Mouse (Mus musculus): ENCODE measurements around the gene D7Ertd443e. TPM values are rescaled to one million over a fixed set of nuclear protein-coding genes. Genes with fewer than 3 reads are reported as not detected.

Gene D7Ertd443e
- polyA plus RNA-seq, 3 experiments from 2014 or later: not detected

DNA sequence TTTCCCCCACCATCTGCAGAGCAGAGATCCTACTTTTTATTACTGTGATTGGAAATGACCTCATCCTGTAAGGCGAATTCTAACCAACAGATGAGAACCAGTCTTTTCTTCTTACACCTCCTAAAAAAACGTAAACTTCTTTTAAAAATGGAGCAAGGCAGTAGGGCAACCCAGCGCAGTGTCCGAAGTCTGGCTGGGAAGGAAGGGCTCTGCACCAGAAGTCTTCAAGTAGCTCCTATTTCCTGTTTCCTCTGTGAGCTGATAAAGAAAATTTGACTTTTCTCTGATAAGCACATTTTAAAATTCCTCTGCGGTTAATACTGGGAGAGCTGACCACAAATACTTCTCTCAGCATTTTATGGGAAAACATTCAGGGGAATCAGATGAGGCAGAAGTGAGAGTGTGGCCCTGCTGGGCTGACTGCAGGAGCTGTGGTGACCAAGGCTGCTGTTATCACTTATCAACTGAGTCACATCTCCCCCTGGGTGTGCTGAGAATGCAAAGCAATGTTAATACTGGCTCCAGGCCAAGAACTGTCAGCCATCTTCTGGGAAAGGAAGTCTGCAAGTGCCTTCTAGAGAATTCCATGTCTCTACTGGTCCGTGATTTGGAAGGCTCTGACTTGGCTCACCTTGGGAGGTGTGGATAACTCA lies 97.8 kb downstream of the D7Ertd443e start:
- ATAC-seq: no peak

DNA sequence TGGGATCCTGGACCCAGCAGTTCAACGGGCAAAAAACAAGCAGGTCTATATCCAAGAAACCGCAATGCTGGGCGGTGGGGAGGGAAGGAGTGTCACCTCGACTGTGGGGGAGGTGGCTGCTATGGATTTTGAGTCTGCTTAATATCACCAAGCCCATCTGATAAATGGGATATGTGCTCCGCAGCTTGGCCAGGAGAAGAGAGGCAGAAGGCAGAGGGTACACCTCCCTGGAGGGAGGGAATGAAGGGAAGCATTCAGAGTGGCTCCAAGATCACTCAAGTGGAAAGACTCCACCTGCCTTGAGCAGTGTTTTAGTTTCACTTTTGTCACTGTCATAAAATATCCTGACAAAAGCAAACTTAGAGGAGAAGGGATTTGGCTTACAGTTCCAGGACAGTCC lies 112.5 kb downstream of the D7Ertd443e start:
- no peak for ATAC-seq

DNA sequence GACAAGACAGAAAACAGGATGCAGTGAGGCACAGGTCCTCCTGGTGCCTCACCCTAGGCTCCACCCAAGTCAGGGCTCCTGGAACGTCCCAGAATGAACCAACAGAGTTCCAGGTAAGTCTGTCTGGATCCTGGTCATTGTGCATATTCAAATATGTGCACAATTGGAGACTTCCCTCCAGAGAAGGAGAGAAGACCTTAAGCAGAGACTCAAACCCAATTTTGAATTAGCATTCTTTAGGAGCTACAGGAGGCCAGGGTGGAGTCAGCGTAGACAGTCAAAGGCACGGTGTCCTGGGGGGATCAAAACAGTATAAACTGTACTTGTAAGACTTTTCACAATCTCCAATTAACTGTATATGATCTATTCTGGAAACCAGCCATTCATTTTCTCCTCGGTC lies 113.0 kb downstream of the D7Ertd443e start:
- no peak for ATAC-seq

DNA sequence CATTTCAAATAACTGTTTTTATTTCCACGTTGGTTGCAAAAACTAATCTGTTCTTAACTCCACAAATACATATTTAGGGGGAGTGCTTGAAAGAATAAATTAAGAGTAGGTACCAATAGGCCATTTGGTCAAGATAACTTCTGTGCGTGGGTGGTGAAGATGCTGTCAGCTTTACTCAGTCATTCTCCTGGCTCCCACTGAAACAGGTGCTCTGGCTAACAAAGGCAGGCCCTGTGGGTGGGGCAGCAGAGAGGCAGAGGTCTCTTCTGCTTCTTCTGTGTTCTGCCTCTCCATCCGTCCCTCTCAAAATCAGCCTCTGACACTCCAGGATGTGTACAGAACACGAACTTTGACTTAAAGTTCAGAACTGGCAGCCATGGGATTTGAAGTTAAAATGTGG lies 119.7 kb downstream of the D7Ertd443e start:
- no peak for ATAC-seq

DNA sequence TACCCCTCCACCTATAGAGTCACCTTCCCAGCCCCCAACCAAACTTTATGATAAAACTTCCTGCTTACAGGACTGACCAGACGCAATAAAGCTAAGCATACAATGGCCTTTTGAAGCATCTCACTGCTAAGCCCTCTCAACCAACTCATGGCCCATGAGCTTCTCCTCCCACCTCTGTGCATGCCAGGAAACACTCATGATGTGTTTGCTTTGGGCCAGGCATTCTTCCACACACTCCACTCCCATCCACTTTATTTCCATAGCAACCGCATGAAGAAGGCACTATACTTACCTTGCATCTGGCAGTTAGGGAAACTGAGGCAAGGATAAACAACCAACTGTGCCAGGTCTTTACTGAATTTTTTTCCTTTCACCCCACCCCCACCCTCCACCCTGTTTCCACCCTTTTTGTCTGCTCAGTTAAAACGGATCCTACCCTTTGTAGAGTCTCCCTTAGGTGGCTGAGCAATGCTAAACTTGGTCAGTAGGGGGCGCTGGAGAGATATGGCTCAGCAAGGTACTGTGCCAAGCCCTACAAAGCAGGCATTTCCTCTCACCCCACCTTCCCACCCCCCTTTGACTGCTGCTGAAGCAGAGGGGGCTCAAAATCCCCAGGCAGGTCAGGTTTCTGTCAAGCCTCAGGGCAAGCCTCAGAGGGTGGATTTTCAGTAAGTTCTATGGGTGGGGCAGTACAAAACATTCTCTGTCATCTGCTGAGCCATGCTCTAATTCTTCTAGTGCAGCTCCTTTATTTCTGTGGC lies 122.1 kb downstream of the D7Ertd443e start:
- ATAC-seq: no peak

DNA sequence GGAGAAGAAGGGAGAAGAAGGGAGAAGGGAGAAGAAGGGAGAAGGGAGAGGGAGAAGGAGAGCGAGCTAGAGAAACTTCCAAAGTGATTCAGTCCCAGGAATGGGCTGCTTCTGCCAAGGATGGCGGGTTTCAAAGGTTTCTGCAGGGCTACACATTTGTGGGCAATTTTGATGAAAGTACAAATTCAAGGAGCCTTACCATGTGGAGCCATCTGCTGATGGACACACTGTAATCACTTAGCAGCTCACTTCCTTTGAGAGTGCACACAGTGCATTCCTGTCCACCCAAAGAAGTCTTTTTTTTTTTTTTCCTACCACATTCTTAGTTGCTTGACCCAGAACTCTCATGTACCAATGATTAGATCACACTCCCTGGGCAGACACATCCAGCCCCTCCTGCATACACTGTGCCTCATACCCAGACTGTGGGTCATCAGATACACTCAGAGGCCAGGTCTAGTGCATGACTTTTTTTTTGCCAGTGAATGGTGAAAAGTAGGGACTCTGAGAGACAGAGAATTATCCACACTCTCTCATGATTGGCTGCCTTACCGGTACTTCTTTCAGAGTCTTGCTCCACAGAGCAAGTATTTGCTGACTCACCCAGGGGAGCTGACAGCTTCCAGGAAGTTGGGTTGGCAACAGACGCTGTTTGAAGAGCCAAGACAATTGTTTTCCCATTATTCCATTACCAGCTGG lies 124.3 kb downstream of the D7Ertd443e start:
- ATAC-seq: no peak

DNA sequence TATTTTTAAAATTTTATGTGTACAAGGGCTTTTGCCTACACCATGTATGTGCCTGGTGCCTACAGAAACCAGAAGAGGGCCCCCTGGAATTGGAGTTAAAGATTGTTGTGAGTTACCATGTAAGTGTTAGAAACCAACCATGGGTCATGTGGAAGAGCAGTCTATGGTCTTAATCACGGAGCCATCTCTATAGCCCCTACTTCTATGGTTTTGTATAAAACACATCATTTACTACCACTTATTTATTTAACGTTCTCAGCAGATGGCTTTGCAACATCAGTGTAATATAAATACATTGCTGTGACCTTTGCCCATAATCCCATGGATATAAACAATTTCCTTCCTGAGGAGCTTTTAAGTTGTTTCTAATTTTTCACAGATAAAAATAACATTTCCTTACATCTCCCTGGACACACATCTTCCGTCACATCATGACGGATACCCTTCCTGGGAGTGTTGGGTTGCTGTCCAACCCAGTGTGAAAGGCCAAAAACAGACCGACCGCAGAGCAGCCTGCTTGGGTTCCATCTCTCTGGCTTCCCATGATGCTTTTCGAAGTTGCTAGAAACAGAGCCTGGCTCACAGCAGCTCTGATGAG lies 135.1 kb downstream of the D7Ertd443e start:
- ATAC-seq: no peak

DNA sequence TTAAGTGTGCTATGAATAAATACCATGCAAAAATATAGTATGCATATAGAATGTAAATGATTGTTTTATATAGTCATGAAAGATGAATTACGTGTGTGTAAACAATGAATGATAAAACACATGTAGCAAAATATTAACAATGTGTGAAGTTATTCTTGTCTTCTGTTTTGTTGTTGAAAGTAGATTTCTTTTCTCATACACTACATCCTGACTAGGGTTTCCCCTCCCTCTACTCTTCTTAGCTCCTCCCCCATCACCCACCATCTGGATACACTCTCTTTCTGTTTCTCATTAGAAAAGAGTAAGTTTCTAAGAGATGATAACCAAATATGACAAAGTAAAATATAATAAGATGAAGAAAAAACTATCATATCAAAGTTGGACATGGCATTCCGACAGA lies 137.4 kb downstream of the D7Ertd443e start:
- no peak for ATAC-seq

DNA sequence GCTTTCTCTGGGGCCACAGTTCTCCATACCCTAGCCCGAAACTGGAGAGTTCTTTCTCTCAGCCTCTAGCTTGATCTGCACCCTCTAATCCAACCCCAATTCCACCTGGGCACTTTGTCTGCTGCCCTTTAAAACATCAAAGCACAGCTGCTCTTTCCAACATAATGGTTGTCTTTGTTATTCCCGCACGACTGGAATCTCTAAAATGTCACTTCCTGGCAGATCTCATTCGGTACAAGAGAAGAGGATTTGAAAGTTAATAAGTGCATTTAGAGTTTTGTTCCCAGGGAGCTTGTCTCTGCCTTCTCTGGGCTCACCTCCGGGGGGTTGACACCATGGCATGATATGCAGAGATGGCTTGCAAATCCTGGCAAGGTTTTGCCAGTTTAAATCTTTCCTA lies 138.8 kb downstream of the D7Ertd443e start:
- ATAC-seq: no peak

DNA sequence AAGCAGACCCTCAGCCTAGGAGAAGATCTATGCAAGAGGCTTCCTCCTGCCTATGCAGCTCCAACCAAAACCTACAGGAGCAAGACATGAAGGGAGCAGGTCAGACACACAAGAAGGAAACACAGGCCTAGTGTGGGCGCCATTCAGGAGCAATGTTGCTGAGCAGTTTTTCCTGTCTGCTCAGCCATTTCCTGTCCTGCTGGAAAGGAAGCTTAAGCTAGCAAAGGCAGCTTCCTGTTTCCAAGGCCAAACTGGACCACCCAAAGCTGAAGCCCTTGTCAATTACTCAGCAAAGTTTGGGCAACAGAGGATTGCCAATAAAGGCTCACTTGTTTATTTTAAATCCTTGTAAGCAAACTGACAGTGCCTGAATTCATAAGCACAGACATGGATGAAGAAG lies 142.7 kb downstream of the D7Ertd443e start:
- no peak for ATAC-seq

DNA sequence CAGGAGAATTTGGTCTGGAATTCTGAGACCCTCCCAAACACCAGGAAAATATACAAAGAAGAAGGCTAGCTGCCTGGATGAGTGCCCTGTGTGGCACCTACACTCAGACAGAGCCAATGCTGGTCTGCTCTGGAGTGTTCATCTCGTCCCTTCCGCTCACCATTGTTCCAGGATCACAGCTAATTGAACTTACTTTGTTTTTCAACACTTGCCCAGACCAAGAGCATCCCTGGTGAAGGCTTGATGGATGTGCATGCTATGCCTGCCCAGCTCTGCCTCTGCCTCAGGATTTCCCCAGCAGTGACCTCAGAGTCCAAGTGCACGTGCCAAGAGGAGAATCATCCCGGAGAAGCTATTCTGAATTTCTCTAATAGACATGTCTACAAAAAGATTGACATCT lies 144.2 kb downstream of the D7Ertd443e start:
- no peak for ATAC-seq

DNA sequence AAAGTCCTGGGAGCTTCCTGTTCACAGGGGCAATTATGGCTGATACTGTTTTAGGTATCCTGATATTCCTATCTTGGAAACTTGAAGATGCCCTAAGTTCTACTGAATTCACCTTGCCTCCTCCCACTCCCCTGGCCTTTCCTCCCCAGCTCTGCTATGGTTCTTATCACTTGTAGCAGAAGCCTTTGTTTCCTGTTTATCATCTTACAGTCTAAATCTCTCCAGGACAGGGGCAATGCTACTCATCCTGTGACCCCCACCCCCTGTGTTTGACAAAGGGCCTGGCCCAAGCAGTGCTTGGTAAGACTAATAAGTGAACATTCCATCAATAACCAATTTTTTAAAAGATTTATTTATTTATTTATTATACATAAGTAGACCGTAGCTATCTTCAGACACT lies 144.9 kb downstream of the D7Ertd443e start:
- ATAC-seq: no peak

DNA sequence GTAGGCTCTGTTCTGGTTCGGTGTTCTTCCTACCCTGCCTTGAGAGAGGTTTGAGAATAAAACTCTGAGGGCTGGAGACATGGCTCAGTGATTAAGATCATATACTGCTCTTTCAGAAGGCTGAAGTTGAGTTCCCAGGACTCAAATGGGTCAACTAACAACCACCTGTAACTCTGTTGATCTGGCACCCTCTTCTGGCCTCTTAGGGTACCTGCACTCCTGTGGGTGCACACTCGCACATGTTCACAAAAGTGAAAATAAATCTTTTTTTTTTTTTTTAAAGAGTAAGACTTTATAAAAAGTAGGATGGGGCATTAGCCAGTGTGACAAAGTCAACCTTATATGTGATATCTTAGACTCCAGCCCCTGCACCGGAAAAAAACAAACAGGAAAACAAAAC lies 146.6 kb downstream of the D7Ertd443e start:
- no peak for ATAC-seq

DNA sequence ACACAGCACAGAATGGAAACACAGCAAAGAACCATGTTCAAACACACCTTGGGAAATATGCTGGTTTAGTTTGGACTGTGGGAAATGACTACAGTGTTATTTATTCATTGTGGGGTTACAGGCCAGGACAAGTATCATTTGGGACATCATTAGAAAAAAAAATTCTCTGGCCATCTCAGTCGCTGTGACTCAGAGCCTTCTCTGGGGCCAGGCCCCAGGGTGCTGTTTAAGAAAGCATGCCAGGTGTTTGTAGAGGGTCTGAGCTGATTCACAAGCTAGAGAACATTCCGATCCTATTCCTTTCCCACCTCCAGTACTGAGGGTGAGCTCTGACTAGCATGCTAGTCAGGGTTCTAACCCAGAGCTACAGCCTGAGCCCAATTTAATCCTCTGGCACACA lies 148.1 kb downstream of the D7Ertd443e start:
- no peak for ATAC-seq

DNA sequence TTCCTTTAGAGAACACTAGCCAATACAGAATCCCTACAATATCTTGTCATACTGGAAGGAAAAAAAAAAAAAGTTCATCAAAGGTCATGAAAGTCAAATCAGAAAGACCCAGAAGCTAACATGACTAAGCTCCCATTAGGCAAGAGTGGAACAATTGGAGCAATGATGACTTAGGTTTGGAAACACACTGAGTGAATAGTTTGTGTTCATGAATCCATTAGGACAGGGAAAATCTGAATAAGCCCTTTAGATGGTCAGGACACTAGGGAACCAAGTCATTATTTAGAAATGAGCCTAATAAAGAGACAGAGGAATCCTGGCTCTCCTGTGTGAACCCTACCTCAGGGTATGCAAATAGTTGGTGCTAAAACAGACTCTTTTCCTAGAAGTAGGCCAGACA lies 148.7 kb downstream of the D7Ertd443e start:
- ATAC-seq: no peak

DNA sequence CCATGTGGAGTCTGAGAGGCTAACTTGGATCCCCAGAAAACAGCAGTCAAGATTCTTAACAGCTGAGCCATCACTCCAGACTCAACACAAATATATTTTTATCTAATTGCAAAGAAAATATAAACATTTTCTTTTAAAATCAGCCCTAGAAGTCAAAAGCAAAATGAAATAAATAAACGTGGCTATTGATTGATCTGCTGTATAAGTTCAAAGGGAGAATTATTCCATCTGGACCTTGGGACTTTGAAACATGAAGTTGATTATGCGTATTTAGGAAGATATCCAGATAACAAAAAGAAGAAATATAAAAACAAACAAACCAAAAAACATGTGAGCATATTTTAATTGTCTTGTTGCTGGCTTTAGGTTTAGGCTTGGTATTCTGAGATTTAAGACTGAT lies 149.9 kb downstream of the D7Ertd443e start:
- ATAC-seq: no peak

DNA sequence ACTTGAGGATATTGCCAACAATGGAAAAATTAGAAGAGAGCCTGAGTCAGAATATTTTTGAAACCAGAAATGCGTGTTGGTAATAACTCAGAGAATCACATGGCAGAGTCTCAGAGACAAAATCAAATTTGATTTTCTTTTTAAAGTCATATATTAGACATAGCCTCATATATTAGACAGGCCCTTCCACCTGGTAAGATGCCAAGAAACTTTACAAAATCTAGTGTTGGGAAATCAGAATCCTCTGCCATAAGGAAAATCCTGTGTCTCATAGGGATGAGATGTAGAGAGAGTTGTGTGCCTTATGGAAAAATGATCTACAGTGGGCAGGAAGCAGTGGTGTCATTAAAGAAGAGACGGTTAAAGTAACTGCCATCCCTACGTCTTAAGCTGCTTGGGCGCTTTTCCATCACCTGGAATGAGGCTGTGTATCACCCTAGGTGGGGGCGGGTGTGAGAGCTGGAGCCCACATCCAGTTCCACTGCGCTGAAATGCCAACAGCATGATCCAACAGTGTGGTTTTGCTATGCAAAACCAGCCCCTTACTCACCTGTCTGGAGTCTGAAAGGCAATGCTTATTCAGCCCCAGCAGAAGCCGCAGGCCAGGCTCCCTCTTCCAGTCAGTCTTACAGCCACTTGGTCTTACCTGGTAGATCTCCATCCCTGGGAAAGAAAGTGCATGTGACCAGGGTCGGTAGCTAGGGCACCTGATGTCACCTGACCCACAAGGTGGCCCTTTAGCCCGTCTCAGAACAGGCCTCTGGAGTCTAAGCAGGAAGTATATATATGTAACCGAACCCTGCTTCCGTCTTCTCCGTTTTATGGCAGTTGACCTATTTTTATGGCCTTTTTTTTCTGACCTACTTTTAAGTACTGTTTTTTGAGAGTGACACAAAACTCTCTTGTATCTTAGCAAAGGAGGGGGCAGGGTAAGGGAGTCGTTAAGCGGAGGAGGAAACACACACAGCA lies 153.8 kb downstream of the D7Ertd443e start, which contains the start of gene Adam12:
Gene Adam12 (minus strand): TSS at position 769 of the 969 bp plus-strand sequence.
- no peak for ATAC-seq

DNA sequence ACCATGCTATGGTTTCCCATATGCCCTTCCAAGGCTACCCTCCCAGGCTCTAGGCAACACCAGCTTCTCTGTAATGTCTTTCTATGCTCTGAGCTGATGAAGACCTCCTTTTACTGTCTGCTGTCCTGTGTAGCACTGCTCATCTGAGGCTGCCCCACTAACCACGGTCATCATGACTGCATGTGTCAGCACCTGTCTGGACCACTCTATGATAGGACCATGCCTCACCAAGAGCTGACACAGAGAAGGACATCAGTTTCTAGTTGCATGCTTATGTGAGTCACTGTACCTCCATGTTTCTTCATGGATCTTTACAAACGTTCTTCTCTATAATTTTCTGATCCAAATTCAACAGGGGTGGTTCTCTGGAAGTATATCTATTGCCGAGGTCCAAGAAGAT lies 154.8 kb downstream of the D7Ertd443e start:
- ATAC-seq: no peak

DNA sequence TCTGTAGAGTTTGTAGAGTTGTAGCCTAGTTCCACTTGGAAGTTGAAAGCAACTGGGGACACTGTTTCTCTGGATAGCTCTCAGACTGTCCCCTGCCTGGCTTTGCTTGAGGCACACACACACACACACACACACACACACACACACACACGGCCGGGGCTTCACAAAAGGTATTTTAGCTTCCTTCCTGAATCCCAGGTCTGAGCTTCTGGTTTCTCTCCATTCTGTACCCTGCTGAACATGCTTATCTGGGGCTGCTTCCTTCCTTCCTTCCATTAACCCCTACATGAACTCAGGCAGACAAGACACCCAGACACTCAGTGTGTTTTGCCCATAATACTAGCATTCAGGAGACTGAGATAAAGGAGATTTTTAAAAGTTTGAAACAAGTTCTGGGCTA lies 155.6 kb downstream of the D7Ertd443e start:
- ATAC-seq: no peak

DNA sequence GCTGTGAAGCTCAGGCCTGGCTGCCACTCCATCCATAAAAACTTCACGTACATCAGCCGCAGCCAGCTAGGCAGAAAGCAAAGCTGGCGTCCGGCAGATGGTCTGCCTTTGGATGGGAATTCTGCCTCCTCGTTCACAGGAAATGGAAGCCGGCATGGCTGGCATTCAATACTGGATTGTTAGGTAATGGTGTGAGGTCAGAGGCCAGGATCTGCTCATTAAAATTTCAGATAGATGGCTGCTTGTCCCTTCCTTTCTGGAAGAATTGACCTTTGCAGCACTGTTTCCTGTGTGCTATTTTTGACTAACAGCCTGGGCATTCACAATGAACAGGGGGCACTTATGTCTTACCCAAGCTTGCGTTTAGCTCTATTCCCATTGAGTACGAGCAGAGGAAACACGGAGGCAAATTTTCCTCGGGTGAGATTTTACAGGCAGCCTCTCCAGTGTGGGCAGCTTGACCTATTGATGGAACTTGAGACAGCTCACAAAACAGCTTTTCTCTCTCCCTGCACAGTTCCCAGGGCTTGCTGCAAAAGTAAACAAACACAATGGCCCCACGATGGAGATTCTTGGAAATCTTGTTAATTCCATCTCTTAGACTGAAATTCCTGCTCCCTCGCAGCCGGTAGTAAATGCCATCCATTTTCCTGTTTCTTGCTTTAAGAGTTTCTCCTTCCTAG lies 157.5 kb downstream of the D7Ertd443e start:
- no peak for ATAC-seq

DNA sequence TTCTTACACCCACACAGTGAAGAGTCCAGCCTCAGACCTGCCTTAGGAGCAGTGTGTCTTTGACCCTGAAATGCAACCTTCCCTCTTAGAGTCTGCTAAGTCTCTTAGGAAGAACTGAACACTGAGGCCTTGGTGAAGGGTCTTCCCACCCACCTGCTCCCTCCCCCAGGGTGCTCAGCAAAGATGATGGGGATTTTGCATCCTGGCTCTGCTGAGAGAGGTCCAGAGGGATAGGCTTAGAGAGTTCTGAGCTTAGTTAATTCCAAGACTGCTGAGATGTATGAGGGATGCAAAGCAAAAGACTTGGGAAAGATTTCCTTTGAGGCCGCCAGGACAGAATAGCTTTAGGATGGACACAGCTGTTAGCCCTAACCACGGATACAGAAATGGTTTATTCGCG lies 158.4 kb downstream of the D7Ertd443e start:
- no peak for ATAC-seq

DNA sequence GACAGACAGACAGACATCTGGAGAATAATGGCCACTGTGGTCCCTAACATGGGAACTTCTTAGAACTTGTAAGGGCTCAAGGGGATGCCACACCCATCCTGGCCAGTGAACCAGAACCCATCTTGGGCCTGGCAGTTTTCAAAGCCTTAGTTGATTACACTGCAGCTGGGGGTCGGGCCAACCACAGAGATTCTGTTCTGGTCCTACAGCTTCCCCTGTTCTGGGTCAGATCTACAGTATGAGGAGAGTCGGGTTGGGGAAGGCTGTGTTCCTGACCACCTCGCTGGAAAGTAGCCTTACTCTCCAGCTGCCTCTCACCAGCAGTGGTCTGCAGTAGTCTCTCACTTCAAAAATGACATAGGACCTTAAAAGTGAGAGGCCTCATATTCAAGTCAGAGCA lies 159.2 kb downstream of the D7Ertd443e start:
- no peak for ATAC-seq

Data from inflammation-experienced regulatory T-cells, adult 6 months (primary cell).